Mouse (Mus musculus) hindbrain, embryonic 11.5 days (tissue): ENCODE data around the gene Lipf. TPM values are rescaled to one million over a fixed set of nuclear protein-coding genes. Genes with fewer than 3 reads are reported as not detected.

Experiments
- ATAC-seq: fragments of 200-750 bp; cut with Nextera tagmentation; 2 replicates; pipeline ENCODE4 v1.8.0; 2017; ENCODE audit warnings: mild to moderate bottlenecking, moderate TSS enrichment, moderate library complexity; ENCODE audit not compliant: low FRiP score
- DNase-seq: peaks from one replicate; pipeline ENCODE4 v3.0.0-alpha.2; 2015; ENCODE audit warnings: low spot score
- H3K27ac ChIP-seq: fragments of 300-500 bp; sonication (generic); 2 replicates; pipeline ENCODE4 v1.5.1; 2014; ENCODE audit warnings: mild to moderate bottlenecking, low read depth, low read length
- H3K27me3 ChIP-seq: fragments of 300-500 bp; sonication (generic); 2 replicates; pipeline ENCODE4 v1.6.1; 2014; ENCODE audit warnings: mild to moderate bottlenecking, low read length, moderate library complexity, mixed read lengths; ENCODE audit not compliant: control insufficient read depth, insufficient read depth
- H3K36me3 ChIP-seq: fragments of 300-500 bp; sonication (generic); 2 replicates; pipeline ENCODE4 v1.6.1; 2014; ENCODE audit warnings: mild to moderate bottlenecking, low read length, moderate library complexity, mixed read lengths; ENCODE audit not compliant: control insufficient read depth, insufficient read depth
- H3K4me1 ChIP-seq: fragments of 300-500 bp; sonication (generic); replicated peaks from 2 replicates; pipeline ENCODE4 v1.6.1; 2014; ENCODE audit warnings: low read length, mixed read lengths; ENCODE audit not compliant: control insufficient read depth, insufficient read depth
- H3K4me2 ChIP-seq: fragments of 300-500 bp; sonication (generic); replicated peaks from 2 replicates; pipeline ENCODE4 v1.6.1; 2014; ENCODE audit warnings: mild to moderate bottlenecking, low read depth, low read length
- H3K4me3 ChIP-seq: fragments of 300-500 bp; sonication (generic); 2 replicates; pipeline ENCODE4 v1.5.1; 2014; ENCODE audit warnings: low read depth, low read length
- H3K9ac ChIP-seq: fragments of 300-500 bp; sonication (generic); 2 replicates; pipeline ENCODE4 v1.6.1; 2014; ENCODE audit warnings: low read depth, low read length
- H3K9me3 ChIP-seq: fragments of 300-500 bp; sonication (generic); 2 replicates; pipeline ENCODE4 v1.6.1; 2016; ENCODE audit warnings: low read length; ENCODE audit not compliant: control insufficient read depth
- WGBS: fragments of 180-500 bp; shearing (Covaris S2); extraction: QIAGEN DNeasy Blood & Tissue Kit; methylation state at CpG from one replicate; pipeline ENCODE4 v1.1.7; 2014; 5-methylcytosine and 5-hydroxymethylcytosine counted together
- polyA plus RNA-seq: library from polyadenylated mRNA; unstranded; fragments of >200 nt; fragmentation: Nextera tagmentation; extraction: Ambion mirVana; gene quantifications from 2 replicates; pipeline ENCODE4 v1.2.1, GENCODE M21; 2014

The Lipf gene
- not detected in 2 replicates for polyA plus RNA-seq

- no peak within 1 kb of the TSS for H3K4me3 ChIP-seq
- H3K27me3 ChIP-seq: no peaks in the 10 kb centered on the region
- H3K9me3 ChIP-seq: no peaks in the 10 kb centered on the region
- H3K4me2 ChIP-seq: no peak within 1 kb of the TSS
- DNase-seq (no peak), ATAC-seq (no peak)
- H3K36me3 ChIP-seq: no peaks in the 10 kb centered on the region
- H3K4me1 ChIP-seq: no peaks in the 10 kb centered on the region
- H3K27ac ChIP-seq: no peak within 1 kb of the TSS
- H3K9ac ChIP-seq: no peak within 1 kb of the TSS
These were observed at the start of gene Lipf for GRCm38 (mm10) chr19:33960887-33961286. Gene Lipf, plus strand, starts transcription at chr19:33961187.

DNA sequence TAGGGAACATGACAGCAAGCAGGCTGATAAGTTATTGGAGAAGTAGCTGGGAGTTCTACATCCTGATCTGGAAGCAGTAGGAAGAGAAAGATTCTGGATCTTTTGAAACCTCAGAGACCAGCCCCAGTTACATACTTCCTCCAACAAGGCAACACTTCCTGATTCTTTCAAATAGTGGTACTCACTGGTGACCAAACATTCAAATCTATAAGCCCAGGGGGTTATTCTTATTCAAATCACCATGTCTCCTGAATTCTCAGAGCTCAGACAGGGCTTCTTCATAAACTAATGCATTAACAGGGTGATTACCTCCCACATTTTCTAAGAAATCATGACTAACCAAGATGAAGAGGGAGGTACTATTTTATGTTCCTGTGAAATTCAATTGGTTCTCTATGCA lies 36.9 kb upstream of the Lipf start:
- H3K27me3 ChIP-seq: no peaks in the 10 kb centered on the region
- H3K9ac ChIP-seq: no peak overlapping the region
- no peak overlapping the region for H3K4me2 ChIP-seq
- no peaks in the 10 kb centered on the region for H3K9me3 ChIP-seq
- no peaks in the 10 kb centered on the region for H3K36me3 ChIP-seq
- no peaks in the 10 kb centered on the region for H3K4me1 ChIP-seq
- no peak overlapping the region for H3K27ac ChIP-seq
- no peak for ATAC-seq
- no peak for DNase-seq
- no peak overlapping the region for H3K4me3 ChIP-seq

DNA sequence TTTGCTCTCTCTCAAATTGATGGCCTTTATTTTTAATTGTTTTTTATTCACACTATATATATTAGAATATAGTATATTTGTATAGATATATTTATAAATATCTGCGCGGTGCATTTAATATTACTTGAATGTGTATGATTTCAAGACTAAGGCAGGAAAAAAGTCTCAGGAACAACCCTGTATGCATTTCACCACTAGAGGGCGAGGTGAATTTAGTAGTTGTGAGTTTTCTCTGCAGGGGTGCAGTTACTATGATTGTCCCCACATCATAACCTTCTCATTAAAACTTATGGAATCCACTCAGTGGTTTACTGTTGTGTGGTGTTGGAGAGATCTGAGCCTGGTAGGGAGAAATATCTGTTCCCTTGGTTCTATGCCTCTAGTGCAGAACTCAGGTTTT lies 18.0 kb downstream of the Lipf start:
- no peak for ATAC-seq
- no peaks in the 10 kb centered on the region for H3K4me1 ChIP-seq
- 50% methylated on average over 3 of the region's 3 CpGs for WGBS

DNA sequence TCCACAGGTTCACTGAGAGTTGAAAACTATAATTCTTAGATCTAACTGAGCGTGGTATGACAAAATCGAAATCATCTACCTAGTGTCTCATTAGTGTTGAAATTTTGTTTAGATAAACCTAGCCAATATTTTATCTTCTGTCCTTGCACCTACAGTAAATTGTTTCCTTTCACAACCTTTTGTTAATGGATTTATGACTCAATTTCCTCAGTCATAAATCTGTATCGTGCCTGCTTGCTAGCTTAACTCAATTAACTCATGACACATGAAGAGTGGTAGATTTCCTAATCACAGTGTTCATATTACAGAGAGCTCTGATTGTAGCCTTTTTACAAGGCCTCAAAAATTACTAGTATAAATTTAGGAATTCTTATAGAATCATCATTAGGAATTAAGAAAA lies 22.1 kb downstream of the Lipf start:
- Histone ChIP-seq H3K27ac (no peak overlapping the region), H3K27me3 (no peaks in the 10 kb centered on the region), H3K4me3 (no peak overlapping the region), H3K4me1 (no peaks in the 10 kb centered on the region), H3K4me2 (no peak overlapping the region), H3K36me3 (no peaks in the 10 kb centered on the region), H3K9me3 (no peaks in the 10 kb centered on the region), H3K9ac (no peak overlapping the region)
- 84% methylated on average over 3 of the region's 3 CpGs for WGBS
- DNase-seq (no peak), ATAC-seq (no peak)

More for the DNA sequence above, 18.0 kb downstream of the Lipf start:
- peak; percentile 34 for DNase-seq
- no peak overlapping the region for H3K27ac ChIP-seq
- no peak overlapping the region for H3K9ac ChIP-seq
- H3K27me3 ChIP-seq: no peaks in the 10 kb centered on the region
- H3K4me3 ChIP-seq: no peak overlapping the region
- H3K9me3 ChIP-seq: no peaks in the 10 kb centered on the region
- H3K36me3 ChIP-seq: no peaks in the 10 kb centered on the region
- no peak overlapping the region for H3K4me2 ChIP-seq

GRCm38 (mm10) chr19:34008002-34008401 lies 47.0 kb downstream of the Lipf start, which contains the start of gene Lipk:
Gene Lipk, plus strand, starts transcription at chr19:34008290.
- H3K9ac ChIP-seq: no peak within 1 kb of the TSS
- H3K27ac ChIP-seq: no peak within 1 kb of the TSS
- H3K4me1 ChIP-seq: no peaks in the 10 kb centered on the region
- no peaks in the 10 kb centered on the region for H3K9me3 ChIP-seq
- no peaks in the 10 kb centered on the region for H3K36me3 ChIP-seq
- no peak within 1 kb of the TSS for H3K4me3 ChIP-seq
- no peaks in the 10 kb centered on the region for H3K27me3 ChIP-seq
- no peak within 1 kb of the TSS for H3K4me2 ChIP-seq
- DNase-seq: no peak
- WGBS: 85% methylated on average over 6 of the region's 6 CpGs
- no peak for ATAC-seq

- Histone ChIP-seq H3K27me3 (no peaks in the 10 kb centered on the region), H3K9ac (no peak overlapping the region), H3K4me1 (no peaks in the 10 kb centered on the region), H3K4me2 (no peak overlapping the region), H3K36me3 (no peaks in the 10 kb centered on the region), H3K4me3 (no peak overlapping the region), H3K9me3 (no peaks in the 10 kb centered on the region), H3K27ac (no peak overlapping the region)
- 91% methylated on average over 11 of the region's 11 CpGs for WGBS
- DNase-seq: no peak
- ATAC-seq: no peak
These were observed 60.6 kb downstream of the Lipf start for GRCm38 (mm10) chr19:34021440-34022172.

DNA sequence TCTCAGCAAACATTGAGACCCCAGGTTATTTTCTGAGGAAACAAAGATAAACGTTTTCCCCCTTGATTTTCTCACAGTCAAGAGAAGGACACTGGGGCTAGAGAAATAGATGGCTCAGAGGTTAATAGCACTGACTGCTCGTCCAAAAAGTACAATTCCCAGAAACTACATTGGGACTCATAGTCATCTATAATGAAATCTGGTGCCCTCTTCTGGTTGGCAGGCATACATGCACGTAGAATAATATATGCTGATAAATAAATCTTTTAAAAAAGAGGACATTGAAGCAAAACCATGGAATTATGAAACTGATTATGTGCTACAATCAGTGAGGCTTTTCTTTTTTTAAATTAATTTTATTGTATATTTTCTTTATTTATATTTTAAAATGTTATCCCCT lies 61.8 kb downstream of the Lipf start:
- Histone ChIP-seq H3K36me3 (no peaks in the 10 kb centered on the region), H3K4me2 (no peak overlapping the region), H3K4me1 (no peaks in the 10 kb centered on the region), H3K9ac (no peak overlapping the region), H3K27me3 (no peaks in the 10 kb centered on the region), H3K9me3 (no peaks in the 10 kb centered on the region), H3K27ac (no peak overlapping the region), H3K4me3 (no peak overlapping the region)
- peak; percentile 22 for DNase-seq
- 55% methylated on average over 3 of the region's 3 CpGs for WGBS
- no peak for ATAC-seq

Other genes with a start within 250 kb of the Lipf start
- gene Lipo2, start 209.8 kb upstream of the Lipf start, polyA plus RNA-seq: 0.43 and 0.77 TPM in 2 replicates
- 13.0 and 13.7 TPM in 2 replicates for gene Lipo3, start 199.2 kb upstream of the Lipf start, polyA plus RNA-seq
- gene Lipo1, start 173.7 kb upstream of the Lipf start, polyA plus RNA-seq: not detected in 2 replicates
- gene Lipk, start 47.1 kb downstream of the Lipf start, polyA plus RNA-seq: not detected in 2 replicates
- not detected in 2 replicates for gene Lipn, start 106.2 kb downstream of the Lipf start, polyA plus RNA-seq
- gene Lipm, start 139.7 kb downstream of the Lipf start, polyA plus RNA-seq: not detected in 2 replicates
- gene Ankrd22, start 204.9 kb downstream of the Lipf start, polyA plus RNA-seq: not detected in 2 replicates
- gene Stambpl1, start 231.0 kb downstream of the Lipf start, polyA plus RNA-seq: 3.6 and 4.0 TPM in 2 replicates